Mouse (Mus musculus): Measurements from ENCODE around the gene Sf1. TPM values are rescaled to one million over a fixed set of nuclear protein-coding genes. Genes with fewer than 3 reads are reported as not detected.

Gene Sf1
- polyA plus RNA-seq, 1 experiment from 2014 or later, result 89.2 TPM

DNA sequence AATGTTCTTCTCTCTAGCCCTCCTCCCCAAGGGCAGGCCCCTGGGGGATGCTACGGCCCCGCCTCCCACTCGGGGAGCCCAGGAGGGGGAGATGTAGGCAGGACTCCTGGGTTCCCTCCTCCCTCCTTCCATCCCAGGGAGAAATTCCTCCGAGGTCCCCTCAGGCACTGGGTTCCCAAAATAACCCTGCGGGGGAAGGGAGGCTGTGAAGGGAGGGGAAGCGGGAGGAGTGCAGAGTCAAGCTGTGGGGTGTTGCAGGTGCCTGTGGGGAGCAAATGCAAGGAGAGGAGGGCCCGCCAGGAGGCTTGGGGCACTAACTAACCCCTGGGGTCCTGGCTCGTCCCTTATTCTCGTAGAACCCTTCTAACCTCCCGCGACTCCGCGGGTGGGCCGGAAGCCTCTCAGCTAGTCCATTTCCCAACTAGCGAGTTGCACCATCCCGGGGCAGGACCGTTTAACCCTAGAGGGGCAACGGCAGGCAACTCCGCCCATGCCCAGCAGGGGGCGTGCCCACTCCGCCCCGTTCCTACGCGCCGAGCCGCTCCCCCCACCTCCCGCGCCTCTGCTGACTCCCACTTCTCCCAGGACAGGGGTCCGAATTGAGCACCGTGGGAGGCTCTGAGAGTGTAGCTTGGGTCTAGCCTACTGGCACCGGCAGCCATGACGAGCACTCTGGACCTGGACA is 37.8 kb downstream of the Sf1 start:
- Histone ChIP-seq H3K27ac (replicated peaks) (peak overlapping the region; percentile 28; the same call in 1 of the 2 replicates), H3K9me3 (no peaks in the 10 kb centered on the region), H3K27me3 (replicated peaks) (peaks cover 41% of the 10 kb centered on the region), H3K4me1 (peaks cover 41% of the 10 kb centered on the region), H3K9ac (peak overlapping the region; percentile 77), H3K4me3 (peak overlapping the region; percentile 68), H3K4me2 (peak overlapping the region; percentile 98), H3K36me3 (peaks cover 3% of the 10 kb centered on the region)
- under 1% methylated on average over 32 of the region's 32 CpGs for WGBS
- ATAC-seq (ENCODE audit: extremely low read depth, insufficient number of reproducible peaks, low FRiP score, low TSS enrichment), result peak; percentile 26; the same call in 1 of the 2 replicates

DNA sequence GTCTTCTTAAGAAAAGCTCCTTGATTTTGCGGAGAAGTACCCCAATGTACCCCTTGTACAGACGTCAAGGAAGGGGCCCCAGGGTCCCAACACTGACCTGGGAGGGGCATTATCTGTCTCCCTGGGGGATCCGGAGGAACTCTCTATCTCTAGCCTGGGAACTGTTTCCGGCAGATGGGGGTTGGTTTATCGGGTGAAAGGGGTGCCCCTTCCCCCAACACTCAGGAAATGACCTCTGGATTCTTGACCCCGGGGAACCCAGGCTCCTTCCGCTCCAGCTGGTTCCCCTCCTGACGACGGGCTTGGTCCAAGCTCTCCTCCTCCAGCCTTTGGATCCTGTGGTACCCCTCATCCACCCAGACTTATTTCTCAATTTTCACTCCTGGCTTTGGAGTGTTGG is 38.5 kb downstream of the Sf1 start:
- Histone ChIP-seq H3K9ac (peak overlapping the region; percentile 77), H3K27ac (replicated peaks) (no peak overlapping the region), H3K36me3 (no peaks in the 10 kb centered on the region), H3K27me3 (replicated peaks) (peaks cover 41% of the 10 kb centered on the region), H3K4me3 (peak overlapping the region; percentile 68), H3K4me2 (peak overlapping the region; percentile 98), H3K9me3 (no peaks in the 10 kb centered on the region), H3K4me1 (peaks cover 41% of the 10 kb centered on the region)
- 11% methylated on average over 9 of the region's 9 CpGs for WGBS
- no peak for ATAC-seq (ENCODE audit: extremely low read depth, insufficient number of reproducible peaks, low FRiP score, low TSS enrichment)

DNA sequence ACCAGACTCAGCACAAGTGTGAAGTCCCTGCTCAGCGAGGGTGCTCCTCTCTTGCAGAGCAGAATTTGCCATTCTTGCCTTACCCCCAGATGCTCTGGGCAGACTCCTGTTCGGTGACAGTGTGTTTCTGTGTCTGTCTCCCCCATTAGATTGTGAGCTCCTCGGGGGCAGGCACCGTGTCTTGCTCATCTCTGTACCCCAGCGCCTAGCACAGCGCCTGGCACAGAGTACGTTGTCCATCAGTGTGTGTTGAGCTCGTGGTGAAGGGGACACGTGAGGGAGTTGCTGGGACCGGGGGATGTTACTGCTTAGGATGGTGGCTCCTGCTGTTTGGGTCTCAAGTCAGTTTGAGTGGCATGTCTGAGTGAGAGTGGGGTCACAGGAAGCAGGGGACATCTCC is 40.4 kb downstream of the Sf1 start:
- H3K9me3 ChIP-seq, result no peaks in the 10 kb centered on the region
- H3K27ac ChIP-seq (replicated peaks), result no peak overlapping the region
- peaks cover 32% of the 10 kb centered on the region for H3K4me1 ChIP-seq
- ATAC-seq (ENCODE audit: extremely low read depth, insufficient number of reproducible peaks, low FRiP score, low TSS enrichment), result no peak
- H3K36me3 ChIP-seq, result no peaks in the 10 kb centered on the region
- H3K4me3 ChIP-seq, result no peak overlapping the region
- H3K4me2 ChIP-seq, result no peak overlapping the region
- WGBS, result 78% methylated on average over 10 of the region's 10 CpGs
- no peak overlapping the region for H3K9ac ChIP-seq
- H3K27me3 ChIP-seq (replicated peaks), result peaks cover 37% of the 10 kb centered on the region

DNA sequence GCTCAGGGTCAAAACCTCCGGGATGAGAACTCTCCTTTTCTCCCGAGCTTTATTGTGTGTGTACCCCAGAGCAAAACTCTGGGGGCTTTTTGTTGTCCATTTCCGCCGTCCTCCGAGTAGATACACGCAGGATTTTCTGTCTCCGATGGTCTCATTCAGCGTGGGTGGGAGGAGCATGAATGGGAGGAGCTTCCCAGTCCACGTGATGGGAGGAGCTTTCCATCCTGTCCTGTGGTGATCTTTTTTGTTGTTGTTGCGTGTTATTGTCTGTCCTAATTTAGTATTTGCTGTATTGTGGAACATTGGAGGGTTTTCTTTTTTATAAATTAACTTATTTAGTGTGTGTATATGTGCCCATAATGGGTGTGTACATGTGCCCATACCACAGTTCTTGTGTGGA is 41.9 kb downstream of the Sf1 start:
- no peaks in the 10 kb centered on the region for H3K9me3 ChIP-seq
- 75% methylated on average over 10 of the region's 10 CpGs for WGBS
- H3K9ac ChIP-seq, result no peak overlapping the region
- no peaks in the 10 kb centered on the region for H3K36me3 ChIP-seq
- no peak overlapping the region for H3K4me2 ChIP-seq
- H3K4me1 ChIP-seq, result peaks cover 20% of the 10 kb centered on the region
- peaks cover 34% of the 10 kb centered on the region for H3K27me3 ChIP-seq (replicated peaks)
- H3K27ac ChIP-seq (replicated peaks), result no peak overlapping the region
- H3K4me3 ChIP-seq, result no peak overlapping the region
- no peak for ATAC-seq (ENCODE audit: extremely low read depth, insufficient number of reproducible peaks, low FRiP score, low TSS enrichment)

DNA sequence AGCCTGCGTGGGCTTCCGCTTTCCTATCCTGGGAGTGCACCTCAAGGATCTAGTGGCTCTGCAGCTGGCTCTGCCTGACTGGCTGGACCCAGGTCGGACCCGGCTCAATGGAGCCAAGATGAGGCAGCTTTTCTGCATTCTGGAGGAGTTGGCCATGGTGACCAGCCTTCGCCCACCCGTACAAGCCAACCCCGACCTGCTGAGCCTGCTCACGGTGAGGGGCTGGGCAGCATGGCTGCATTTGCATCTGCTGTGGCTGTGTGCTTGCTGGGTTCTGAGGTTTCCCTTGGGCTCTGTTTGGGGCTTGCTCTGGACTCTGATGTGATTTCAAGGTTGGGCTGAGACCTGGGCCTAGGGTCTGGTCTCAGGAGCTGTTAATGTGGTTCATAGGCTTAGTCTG is 43.6 kb downstream of the Sf1 start:
- Histone ChIP-seq H3K27ac (replicated peaks) (no peak overlapping the region), H3K9me3 (no peaks in the 10 kb centered on the region), H3K4me2 (no peak overlapping the region), H3K9ac (no peak overlapping the region), H3K27me3 (replicated peaks) (peaks cover 23% of the 10 kb centered on the region), H3K36me3 (no peaks in the 10 kb centered on the region), H3K4me3 (no peak overlapping the region), H3K4me1 (peaks cover 3% of the 10 kb centered on the region)
- ATAC-seq (ENCODE audit: extremely low read depth, insufficient number of reproducible peaks, low FRiP score, low TSS enrichment), result no peak
- WGBS, result 79% methylated on average over 8 of the region's 8 CpGs

DNA sequence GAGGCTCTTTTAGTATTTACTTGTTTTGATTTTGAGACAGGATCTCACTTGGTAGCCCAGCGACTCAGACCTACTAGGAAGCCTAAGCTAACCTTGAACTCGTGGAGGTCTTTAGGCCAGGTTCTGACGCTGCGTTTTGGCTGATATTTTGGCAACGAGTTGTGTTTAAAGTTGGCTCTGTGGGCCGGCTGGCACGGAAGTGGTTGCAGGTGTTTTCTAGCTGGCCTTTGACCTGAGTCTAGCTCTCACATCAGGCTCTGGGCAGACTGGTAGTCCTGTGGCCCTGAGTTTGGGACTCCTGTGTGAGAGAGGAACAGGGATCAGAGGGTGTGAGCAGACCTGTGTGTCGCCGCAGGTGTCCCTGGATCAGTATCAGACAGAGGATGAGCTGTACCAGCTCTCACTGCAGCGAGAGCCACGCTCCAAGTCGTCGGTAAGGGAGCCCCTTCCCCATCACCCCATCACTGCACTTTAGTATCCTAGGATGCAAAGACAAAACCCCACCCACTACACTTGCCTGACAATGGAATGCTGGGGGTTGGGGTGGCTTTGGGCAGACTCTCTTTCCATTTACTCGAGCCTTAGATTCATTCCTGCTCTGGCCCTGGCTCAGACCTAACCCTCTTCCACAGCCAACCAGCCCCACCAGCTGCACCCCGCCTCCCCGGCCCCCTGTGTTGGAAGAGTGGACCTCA is 44.5 kb downstream of the Sf1 start:
- no peak for ATAC-seq (ENCODE audit: extremely low read depth, insufficient number of reproducible peaks, low FRiP score, low TSS enrichment)
- 63% methylated on average over 16 of the region's 16 CpGs for WGBS
- no peaks in the 10 kb centered on the region for H3K36me3 ChIP-seq

DNA sequence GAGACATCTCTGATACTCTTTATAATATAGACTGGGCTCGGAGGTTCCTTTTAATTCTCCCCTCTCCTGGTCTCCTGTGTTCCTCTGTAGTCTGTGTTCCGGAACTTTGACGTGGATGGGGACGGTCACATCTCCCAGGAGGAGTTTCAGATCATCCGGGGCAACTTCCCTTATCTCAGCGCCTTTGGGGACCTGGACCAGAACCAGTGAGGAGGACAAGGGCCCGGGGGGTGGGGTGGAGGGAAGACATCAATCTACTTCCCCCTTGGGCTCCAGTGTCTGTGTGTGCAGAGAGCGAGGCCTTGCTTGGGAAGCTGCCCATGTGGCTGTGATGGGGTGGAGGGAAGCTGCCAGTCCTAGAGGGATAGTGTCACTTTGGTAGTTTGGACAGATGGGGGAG is 45.3 kb downstream of the Sf1 start:
- no peak overlapping the region for H3K9ac ChIP-seq
- H3K9me3 ChIP-seq, result no peaks in the 10 kb centered on the region
- WGBS, result 61% methylated on average over 8 of the region's 8 CpGs
- ATAC-seq (ENCODE audit: extremely low read depth, insufficient number of reproducible peaks, low FRiP score, low TSS enrichment), result no peak
- no peak overlapping the region for H3K4me2 ChIP-seq
- no peaks in the 10 kb centered on the region for H3K4me1 ChIP-seq
- H3K36me3 ChIP-seq, result no peaks in the 10 kb centered on the region
- no peak overlapping the region for H3K4me3 ChIP-seq
- H3K27me3 ChIP-seq (replicated peaks), result peaks cover 22% of the 10 kb centered on the region
- no peak overlapping the region for H3K27ac ChIP-seq (replicated peaks)

More for the DNA sequence above, 44.5 kb downstream of the Sf1 start:
- no peaks in the 10 kb centered on the region for H3K4me1 ChIP-seq
- no peak overlapping the region for H3K27ac ChIP-seq (replicated peaks)
- H3K9me3 ChIP-seq, result no peaks in the 10 kb centered on the region
- H3K27me3 ChIP-seq (replicated peaks), result peaks cover 23% of the 10 kb centered on the region
- no peak overlapping the region for H3K4me3 ChIP-seq
- no peak overlapping the region for H3K9ac ChIP-seq
- H3K4me2 ChIP-seq, result no peak overlapping the region

DNA sequence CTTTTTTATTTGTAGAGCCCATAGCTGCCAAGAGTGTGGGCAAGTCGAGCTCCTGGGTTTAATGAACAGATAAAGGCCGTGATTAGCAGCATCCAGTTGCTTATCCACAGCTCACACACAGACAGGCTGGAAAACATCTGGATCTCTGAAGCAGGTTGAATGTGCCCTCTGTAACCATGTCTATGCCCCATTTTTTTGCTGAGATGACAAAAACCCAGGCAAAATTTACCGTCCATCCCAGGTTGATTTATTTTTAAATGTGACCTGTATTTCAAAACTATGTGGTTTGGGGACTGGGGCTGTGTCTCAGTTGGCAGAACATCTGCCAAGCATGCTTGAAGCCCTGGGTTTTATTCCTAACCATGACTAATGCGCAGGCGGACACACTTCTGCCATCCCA is 45.7 kb downstream of the Sf1 start:
- Histone ChIP-seq H3K27me3 (replicated peaks) (peaks cover 23% of the 10 kb centered on the region), H3K4me3 (no peak overlapping the region), H3K27ac (replicated peaks) (no peak overlapping the region), H3K36me3 (no peaks in the 10 kb centered on the region), H3K9me3 (no peaks in the 10 kb centered on the region), H3K4me2 (no peak overlapping the region), H3K4me1 (no peaks in the 10 kb centered on the region), H3K9ac (no peak overlapping the region)
- no peak for ATAC-seq (ENCODE audit: extremely low read depth, insufficient number of reproducible peaks, low FRiP score, low TSS enrichment)
- WGBS, result 71% methylated on average over 5 of the region's 5 CpGs

DNA sequence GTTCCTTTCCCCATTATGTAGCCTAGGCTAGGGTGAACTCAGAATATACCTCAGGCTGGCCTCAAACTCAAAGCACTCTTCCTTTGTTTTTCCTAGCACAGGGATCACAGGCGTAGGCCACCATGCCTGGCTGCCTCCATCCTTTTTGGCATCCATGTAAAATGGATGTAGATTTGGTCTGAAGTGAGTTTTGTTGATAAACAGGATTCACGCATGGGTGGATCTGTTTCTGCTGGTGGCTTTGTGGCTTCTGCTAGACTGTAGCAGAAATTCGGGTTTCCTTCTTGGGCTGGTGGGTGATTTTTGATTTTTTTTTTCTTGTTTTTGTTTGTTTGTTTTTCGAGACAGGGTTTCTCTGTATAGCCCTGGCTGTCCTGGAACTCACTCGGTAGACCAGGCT is 46.4 kb downstream of the Sf1 start:
- no peaks in the 10 kb centered on the region for H3K4me1 ChIP-seq
- WGBS, result 75% methylated on average over 5 of the region's 5 CpGs
- H3K36me3 ChIP-seq, result no peaks in the 10 kb centered on the region
- H3K9me3 ChIP-seq, result no peaks in the 10 kb centered on the region
- H3K27ac ChIP-seq (replicated peaks), result no peak overlapping the region
- no peak overlapping the region for H3K9ac ChIP-seq
- no peak overlapping the region for H3K4me2 ChIP-seq
- no peak for ATAC-seq (ENCODE audit: extremely low read depth, insufficient number of reproducible peaks, low FRiP score, low TSS enrichment)
- H3K27me3 ChIP-seq (replicated peaks), result peaks cover 25% of the 10 kb centered on the region
- no peak overlapping the region for H3K4me3 ChIP-seq

DNA sequence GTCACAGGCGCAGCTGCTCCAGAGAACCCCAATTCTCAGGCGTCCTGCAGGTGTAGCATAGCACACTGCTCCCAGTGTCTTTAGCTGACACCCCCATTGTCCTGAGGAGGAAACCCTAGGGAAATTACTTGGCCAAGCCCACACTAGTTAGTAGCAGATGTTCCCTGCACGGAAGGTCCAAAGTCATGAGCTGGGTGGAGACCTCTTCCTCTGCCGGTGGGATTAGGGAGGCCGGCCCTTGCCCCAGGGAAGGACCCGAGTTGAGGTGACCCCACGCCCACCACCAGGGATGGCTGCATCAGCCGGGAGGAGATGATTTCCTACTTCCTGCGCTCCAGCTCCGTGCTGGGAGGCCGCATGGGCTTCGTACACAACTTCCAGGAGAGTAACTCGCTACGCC is 49.3 kb downstream of the Sf1 start:
- no peak overlapping the region for H3K4me2 ChIP-seq
- H3K36me3 ChIP-seq, result no peaks in the 10 kb centered on the region
- ATAC-seq (ENCODE audit: extremely low read depth, insufficient number of reproducible peaks, low FRiP score, low TSS enrichment), result no peak
- WGBS, result 55% methylated on average over 14 of the region's 14 CpGs
- H3K4me3 ChIP-seq, result no peak overlapping the region
- peaks cover 20% of the 10 kb centered on the region for H3K4me1 ChIP-seq
- no peak overlapping the region for H3K9ac ChIP-seq
- no peaks in the 10 kb centered on the region for H3K9me3 ChIP-seq
- no peak overlapping the region for H3K27ac ChIP-seq (replicated peaks)
- H3K27me3 ChIP-seq (replicated peaks), result peaks cover 54% of the 10 kb centered on the region

DNA sequence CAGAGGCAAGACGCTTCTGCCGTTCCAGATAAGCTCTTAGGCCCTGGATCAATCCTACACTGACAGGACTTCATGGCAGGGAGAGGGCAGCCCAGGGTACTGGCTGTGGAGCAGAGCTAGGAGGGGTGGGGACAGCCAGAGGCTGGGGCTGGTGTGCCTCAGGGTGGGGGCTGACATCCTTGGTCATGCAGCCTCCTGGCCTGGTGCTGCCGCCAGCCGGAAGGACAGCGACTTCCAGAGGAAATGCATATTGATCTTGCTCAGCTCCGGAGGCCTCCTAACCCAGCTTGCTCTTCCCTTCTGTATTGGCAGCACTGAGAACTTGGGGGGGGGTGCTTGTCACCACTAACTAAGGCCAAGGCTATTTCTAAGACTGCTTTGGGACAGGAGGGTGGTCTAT is 52.0 kb downstream of the Sf1 start:
- no peak overlapping the region for H3K4me2 ChIP-seq
- 17% methylated on average over 6 of the region's 6 CpGs for WGBS
- H3K4me1 ChIP-seq, result peaks cover 30% of the 10 kb centered on the region
- H3K4me3 ChIP-seq, result no peak overlapping the region
- peaks cover 80% of the 10 kb centered on the region for H3K27me3 ChIP-seq (replicated peaks)
- no peak for ATAC-seq (ENCODE audit: extremely low read depth, insufficient number of reproducible peaks, low FRiP score, low TSS enrichment)
- no peaks in the 10 kb centered on the region for H3K9me3 ChIP-seq
- H3K36me3 ChIP-seq, result no peaks in the 10 kb centered on the region
- 0 out of 2 replicates have a peak overlapping the region, but pooled peaks have one; percentile 3 for H3K9ac ChIP-seq
- H3K27ac ChIP-seq (replicated peaks), result no peak overlapping the region
